Mouse (Mus musculus) heart, embryonic 15.5 days (tissue): ENCODE measurements at regions not wholly inside any gene's neighbourhood (a gene's known extent, or its start where the extent isn't known, plus 50 kb on each side); places are given as distances from the start of the nearest gene placed in this dataset. TPM values are rescaled to one million over a fixed set of nuclear protein-coding genes. Genes with fewer than 3 reads are reported as not detected.

Source experiments
- microRNA-seq: library from miRNA; unstranded; fragments of <30 nt; microRNA quantifications from one replicate; pipeline ENCODE4, GENCODE M21; 2016

Small RNA genes lying in the stretch of these regions (microRNA-seq; reads per million reads assigned to microRNA genes)
- not detected for gene Gm24999
- gene Gm25000 = not detected
